Mouse (Mus musculus): ENCODE data around the gene Gm21958. TPM values are rescaled to one million over a fixed set of nuclear protein-coding genes. Genes with fewer than 3 reads are reported as not detected.

The Gm21958 gene
- polyA plus RNA-seq (2015; fragmentation: Illumina TruSeq; extraction: RNeasy Lipid Tissue Mini Kit (QIAGEN cat#74804); ENCODE audit: insufficient read depth, low replicate concordance) = not detected

GRCm38 (mm10) chr3:54714253-54714652, at the start of gene Gm21958:
Gene Gm21958, minus strand, starts transcription at chr3:54714353.

GRCm38 (mm10) chr3:54755145-54756041, 41.2 kb upstream of the Gm21958 start, which contains the start of gene Smad9:
Gene Smad9, plus strand, starts transcription at chr3:54755582.

GRCm38 (mm10) chr3:54735247-54736046, 21.3 kb upstream of the Gm21958 start, which contains the start of the genes Exosc8 and Alg5:
Gene Exosc8, minus strand, starts transcription at chr3:54735393.
Gene Alg5, plus strand, starts transcription at chr3:54735539.

GRCm38 (mm10) chr3:54692202-54693055, 21.7 kb downstream of the Gm21958 start, which contains the start of gene Supt20:
Gene Supt20, plus strand, starts transcription at chr3:54692807.

Other genes starting within 250 kb of the Gm21958 start
- 162 TPM for gene Supt20, start 21.5 kb downstream of the Gm21958 start, polyA plus RNA-seq (2015; fragmentation: Illumina TruSeq; extraction: RNeasy Lipid Tissue Mini Kit (QIAGEN cat#74804); ENCODE audit: insufficient read depth, low replicate concordance)
- gene Exosc8, start 21.0 kb upstream of the Gm21958 start, polyA plus RNA-seq (2015; fragmentation: Illumina TruSeq; extraction: RNeasy Lipid Tissue Mini Kit (QIAGEN cat#74804); ENCODE audit: insufficient read depth, low replicate concordance) = 97.6 TPM
- 47.2 TPM for gene Alg5, start 21.2 kb upstream of the Gm21958 start, polyA plus RNA-seq (2015; fragmentation: Illumina TruSeq; extraction: RNeasy Lipid Tissue Mini Kit (QIAGEN cat#74804); ENCODE audit: insufficient read depth, low replicate concordance)
- 0.66 TPM for gene Smad9, start 41.2 kb upstream of the Gm21958 start, polyA plus RNA-seq (2015; fragmentation: Illumina TruSeq; extraction: RNeasy Lipid Tissue Mini Kit (QIAGEN cat#74804); ENCODE audit: insufficient read depth, low replicate concordance)
- 29.7 TPM for gene Rfxap, start 93.4 kb upstream of the Gm21958 start, polyA plus RNA-seq (2015; fragmentation: Illumina TruSeq; extraction: RNeasy Lipid Tissue Mini Kit (QIAGEN cat#74804); ENCODE audit: insufficient read depth, low replicate concordance)
- not detected for gene Sertm1, start 201.5 kb upstream of the Gm21958 start, polyA plus RNA-seq (2015; fragmentation: Illumina TruSeq; extraction: RNeasy Lipid Tissue Mini Kit (QIAGEN cat#74804); ENCODE audit: insufficient read depth, low replicate concordance)

All from spleen, adult 10 weeks (tissue).